ENCODE assay signal across 19 mouse cellular contexts in the genomic region with DNA sequence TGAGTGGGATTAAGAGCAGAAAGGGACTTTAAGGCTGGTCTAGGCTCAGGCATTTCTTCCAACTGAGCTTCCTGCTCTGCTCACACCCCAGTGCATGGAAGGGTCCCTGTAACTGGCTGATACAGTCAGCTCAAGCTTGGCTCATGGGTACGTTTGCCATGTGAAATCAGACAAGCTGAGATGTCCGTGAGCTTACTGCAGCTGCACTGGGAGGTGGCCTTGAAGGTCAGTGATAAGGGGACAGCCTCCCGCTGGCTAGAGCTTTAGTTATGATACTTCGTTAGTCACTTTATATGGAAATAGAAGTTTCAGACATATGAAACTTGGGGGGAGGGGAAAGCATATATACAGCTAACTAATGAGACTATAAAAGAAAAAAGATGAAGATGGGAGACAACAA. TPM values are rescaled to one million over a fixed set of nuclear protein-coding genes. Genes with fewer than 3 reads are reported as not detected.
"Had no signal": no experiment of that assay in that cellular context is flagged by ENCODE, and none has a peak within 500 bp of the region (broad histone marks: within the 10 kb centered on the region; RNA-seq: fewer than 3 reads in every experiment).

No protein-coding gene starts in this region.

- DNase-seq: kidney, adult 9 months; kidney, postnatal 14 days; kidney, postnatal 4 days; left cerebral cortex, postnatal 4 days; liver, postnatal 0 days; lung, embryonic 14.5 days; thymus, adult 2 months; thymus, postnatal 14 days; thymus, postnatal 4 days had no signal

- ATAC-seq: liver, postnatal 0 days; lung, postnatal 0 days; midbrain, embryonic 13.5 days; midbrain, embryonic 16.5 days had no signal

RNA-seq across cellular contexts. Expression of a gene that starts 6.1 kb away (rescaled TPM):
- total RNA-seq: monocyte, adult 5-6 weeks had no signal

RNA-seq across cellular contexts. Expression of a gene that starts 10.1 kb away (rescaled TPM):
- total RNA-seq: layer of hippocampus, adult 18-20 months; layer of hippocampus, postnatal 14 days; left cerebral cortex, adult 8-10 months; left cerebral cortex, postnatal 14 days; left cerebral cortex, postnatal 4 days; megakaryocyte, adult 5-6 weeks; monocyte, adult 5-6 weeks; neutrophil, adult 5-6 weeks had no signal

RNA-seq across cellular contexts. Expression of a gene that starts 31.1 kb away (rescaled TPM):
- total RNA-seq: left cerebral cortex, postnatal 14 days; megakaryocyte, adult 5-6 weeks; monocyte, adult 5-6 weeks; neutrophil, adult 5-6 weeks had no signal
